Mouse (Mus musculus) bone marrow macrophage, adult 2 months (primary cell): ENCODE measurements around the gene Ccnq.

ENCODE experiments used
- CTCF ChIP-seq: IDR thresholded peaks from 2 replicates; pipeline ENCODE4 v1.5.1; 2012; ENCODE audit warnings: low read depth, mild to moderate bottlenecking, low read length, moderate library complexity
- POLR2A ChIP-seq: IDR thresholded peaks from 2 replicates; pipeline ENCODE4 v1.6.1; 2012; ENCODE audit warnings: mild to moderate bottlenecking, low read depth, low read length, borderline replicate concordance

- no peak for TF ChIP-seq POLR2A
- no peak for TF ChIP-seq CTCF
Observed at GRCm38 (mm10) chr11:78782326-78782725, 30.8 kb upstream of the Ccnq start.
